Mouse (Mus musculus) liver, postnatal 0 days (tissue): ENCODE results near the gene Gorasp2.

Experiments
- CTCF ChIP-seq: sonication (generic); IDR thresholded peaks from 2 replicates; pipeline ENCODE4 v1.5.1; 2016; ENCODE audit warnings: antibody characterized with exemption, low read depth
- EP300 ChIP-seq: IDR thresholded peaks from 2 replicates; pipeline ENCODE4 v1.6.1; 2016; ENCODE audit warnings: antibody characterized with exemption, low read depth, mild to moderate bottlenecking

DNA sequence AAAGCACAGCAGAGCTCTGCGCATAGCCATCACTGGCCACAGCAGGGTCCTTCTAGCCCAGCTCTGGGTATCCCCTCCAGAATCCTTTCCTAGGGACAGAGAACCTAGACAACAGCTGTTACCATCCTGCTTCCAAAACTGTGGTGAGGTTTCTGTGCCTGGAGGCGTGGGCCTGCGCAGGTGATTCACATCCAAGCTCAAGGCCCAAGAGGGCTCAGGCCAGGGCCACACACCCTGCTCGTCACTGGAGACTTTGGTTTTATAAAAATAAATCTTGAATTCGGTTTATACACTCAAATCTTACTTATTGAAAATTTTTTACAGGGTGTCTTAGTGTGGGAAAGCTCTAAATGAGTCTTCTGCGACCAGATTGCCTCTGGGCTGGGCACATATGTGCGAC is 48.9 kb downstream of the Gorasp2 start:
- no peak for TF ChIP-seq CTCF
- TF ChIP-seq EP300, result no peak
